Mouse (Mus musculus) small intestine, adult 2 months (tissue): ENCODE results near the gene Slc24a3.

Experiments used
- CTCF ChIP-seq: fragments of 200-500 bp; IDR thresholded peaks from 2 replicates; pipeline ENCODE4 v1.5.1; 2012; ENCODE audit warnings: low read depth, mild to moderate bottlenecking, control low read depth, inconsistent platforms, low read length, moderate library complexity, mixed read lengths; ENCODE audit not compliant: insufficient replicate concordance, insufficient read length; ENCODE audit errors: extremely low read depth
- POLR2A ChIP-seq: fragments of 200-500 bp; IDR thresholded peaks from 2 replicates; pipeline ENCODE4 v1.6.1; 2012; ENCODE audit warnings: low read depth, mild to moderate bottlenecking, control low read depth, inconsistent platforms, low read length, moderate library complexity

DNA sequence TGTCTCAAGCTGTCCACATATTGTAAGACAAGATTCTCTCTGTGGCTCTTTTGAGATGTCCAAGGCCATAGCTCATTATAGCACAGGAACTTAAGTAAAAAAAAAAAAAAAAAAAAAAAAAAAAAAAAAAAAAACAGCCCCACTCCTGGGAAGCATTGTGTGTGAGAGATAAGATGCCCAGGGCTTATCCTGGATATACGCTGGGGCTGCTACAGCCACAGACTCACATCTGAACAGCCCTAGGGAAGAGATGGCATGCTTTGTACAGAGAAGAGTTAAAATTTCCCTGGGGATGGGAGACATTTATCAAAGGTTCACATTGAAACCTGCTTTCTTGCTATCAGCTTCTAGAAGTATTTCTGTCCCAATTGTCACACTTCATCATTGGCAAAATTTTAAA, 218.2 kb downstream of the Slc24a3 start:
- TF ChIP-seq CTCF (no peak), POLR2A (no peak)
